Mouse (Mus musculus) T-helper 1 cell (primary cell): ENCODE data around the gene Rab3b.
"Not testable (repeated sequence)": the region's sequence is repeated elsewhere in the genome, so short reads cannot be mapped to it uniquely, and the experiment has no call there.

Experiments
- in situ Hi-C: fragments of 300-600 bp; cut with MboI, MseI; formaldehyde crosslinking; loops from one replicate; pipeline ENCODE4 v1.15.1; 2025; ENCODE audit warnings: high pct_unique_total_duplicates

The Rab3b gene

DNA sequence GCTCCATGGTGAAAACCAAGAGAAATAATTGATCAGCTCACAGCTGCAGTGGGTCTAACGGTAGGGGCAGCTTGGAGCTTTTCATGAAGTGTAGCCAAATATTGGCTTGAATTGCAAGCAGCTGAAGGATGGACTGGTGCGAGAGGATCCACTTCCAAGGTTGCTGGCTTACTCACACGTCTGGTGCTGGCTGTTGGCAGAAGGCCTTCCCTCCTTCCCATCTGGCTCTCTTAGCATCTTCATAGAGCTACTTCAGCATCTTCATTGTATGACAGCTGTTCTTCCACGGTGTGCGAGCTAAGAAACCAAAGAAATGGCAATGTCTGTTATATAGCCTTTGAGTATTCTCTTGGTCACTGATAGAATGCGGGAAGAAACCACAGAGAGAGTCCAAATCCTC is 12.0 kb downstream of the Rab3b start:
- in situ Hi-C loops, result loop anchor here (10.0 kb wide), 1 partner anchor 456 kb away; no protein-coding TSS in a partner anchor

GRCm38 (mm10) chr4:108900421-108900820 is 21.6 kb downstream of the Rab3b start:
- in situ Hi-C loops, result no loop called here

GRCm38 (mm10) chr4:108902886-108903285 is 24.0 kb downstream of the Rab3b start:
- in situ Hi-C loops, result no loop called here

DNA sequence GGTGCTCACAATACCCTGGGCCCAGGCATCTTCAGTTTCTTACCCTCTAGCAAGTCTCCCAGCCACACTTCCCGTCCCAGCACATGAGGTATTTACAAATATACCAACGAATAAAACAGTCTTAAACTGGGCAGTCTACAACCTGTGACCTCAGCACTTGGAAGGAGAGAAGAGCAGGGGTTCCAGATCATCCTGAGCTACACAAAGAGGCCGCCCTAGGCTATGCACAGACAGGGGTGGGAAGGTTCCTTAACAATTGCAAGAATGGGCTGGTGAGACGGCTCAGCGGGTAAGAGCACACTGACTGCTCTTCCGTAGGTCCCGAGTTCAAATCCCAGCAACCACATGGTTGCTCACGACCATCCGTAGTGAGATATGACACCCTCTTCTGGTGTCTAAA is 24.5 kb downstream of the Rab3b start:
- in situ Hi-C loops, result no loop called here

DNA sequence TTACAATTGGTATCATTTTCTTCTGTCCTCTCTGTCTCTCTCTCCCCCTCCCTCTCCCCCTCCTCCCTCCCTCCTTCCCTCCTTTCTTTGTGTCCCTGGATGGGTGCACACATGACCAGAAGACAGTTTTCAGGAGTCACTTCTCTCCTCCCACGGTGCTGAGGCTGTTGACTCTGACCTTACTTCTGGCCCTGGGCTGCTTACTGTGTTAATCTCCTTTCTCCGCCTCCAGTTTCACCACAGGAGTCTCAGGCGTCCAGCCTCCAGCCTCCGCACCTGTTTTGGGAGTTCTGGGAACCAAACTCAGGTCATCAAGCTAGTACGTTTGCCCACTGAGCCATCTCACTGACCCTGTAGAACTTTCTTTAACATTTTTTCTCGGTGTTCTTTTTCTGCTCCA is 25.2 kb downstream of the Rab3b start:
- in situ Hi-C loops, result no loop called here

- in situ Hi-C loops, result no loop called here
These were observed 25.9 kb downstream of the Rab3b start for GRCm38 (mm10) chr4:108904790-108905189.

GRCm38 (mm10) chr4:108905859-108906258 is 27.0 kb downstream of the Rab3b start:
- in situ Hi-C loops, result no loop called here

DNA sequence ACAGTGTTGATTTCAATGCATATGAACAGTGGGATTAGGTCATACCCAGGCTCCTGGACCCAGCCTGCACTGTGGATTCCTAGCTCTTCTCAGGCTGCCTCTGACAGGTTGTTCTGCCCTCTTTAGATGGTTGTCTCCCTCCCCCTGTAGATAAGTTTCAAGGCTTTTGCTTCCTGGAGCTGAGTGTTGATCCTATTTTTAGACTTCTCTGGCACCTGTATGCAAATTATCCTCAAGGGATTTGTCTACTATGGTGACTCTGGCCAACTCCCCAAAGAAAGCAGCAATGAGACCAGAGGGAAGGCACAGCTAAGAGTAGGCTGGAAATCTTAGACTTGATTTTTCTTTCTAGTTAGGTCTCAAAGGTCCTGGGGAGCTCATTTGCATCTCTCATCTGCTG is 28.6 kb downstream of the Rab3b start:
- in situ Hi-C loops, result no loop called here

GRCm38 (mm10) chr4:108909872-108910425 is 31.1 kb downstream of the Rab3b start:
- in situ Hi-C loops, result no loop called here

DNA sequence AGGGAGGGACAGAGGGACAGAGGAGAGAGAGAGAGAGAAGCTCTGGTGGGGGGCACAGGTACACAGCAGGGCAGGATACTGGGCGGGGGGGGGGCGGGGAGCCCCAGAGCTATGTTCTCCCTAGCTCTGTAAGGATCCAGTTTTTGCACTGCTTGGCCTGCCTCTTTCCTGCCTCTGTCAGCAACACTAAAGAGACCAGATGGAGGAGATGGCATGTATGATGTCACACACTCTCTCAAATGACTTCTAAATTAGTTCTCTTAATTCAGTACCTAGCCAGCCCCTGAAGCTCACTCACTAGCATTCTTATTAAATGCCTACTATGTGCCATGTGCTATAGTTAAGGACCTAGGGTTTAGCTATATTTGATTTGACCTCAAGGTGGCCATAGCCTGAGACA is 33.0 kb downstream of the Rab3b start:
- in situ Hi-C loops, result no loop called here

- in situ Hi-C loops, result no loop called here
These were observed 34.3 kb downstream of the Rab3b start for GRCm38 (mm10) chr4:108913180-108913579.

DNA sequence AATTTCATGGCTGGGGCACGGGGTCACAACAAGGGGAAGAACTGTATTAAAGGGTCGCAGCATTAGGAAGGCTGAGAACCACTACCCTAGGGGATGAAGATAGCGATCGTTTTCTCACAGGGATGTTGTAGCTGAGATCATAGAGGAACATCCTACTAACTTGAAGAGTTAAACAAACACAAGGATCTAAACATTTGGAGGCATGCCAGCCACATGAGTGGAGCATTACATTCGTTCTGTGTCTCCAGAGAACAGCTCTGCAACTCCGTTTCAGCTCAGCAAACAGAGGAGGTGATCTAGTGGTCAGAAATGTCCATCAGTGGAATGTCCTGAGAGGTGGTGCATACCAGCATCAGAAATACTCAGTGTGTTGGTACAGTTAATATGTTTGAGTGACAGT is 35.5 kb downstream of the Rab3b start:
- in situ Hi-C loops, result no loop called here

DNA sequence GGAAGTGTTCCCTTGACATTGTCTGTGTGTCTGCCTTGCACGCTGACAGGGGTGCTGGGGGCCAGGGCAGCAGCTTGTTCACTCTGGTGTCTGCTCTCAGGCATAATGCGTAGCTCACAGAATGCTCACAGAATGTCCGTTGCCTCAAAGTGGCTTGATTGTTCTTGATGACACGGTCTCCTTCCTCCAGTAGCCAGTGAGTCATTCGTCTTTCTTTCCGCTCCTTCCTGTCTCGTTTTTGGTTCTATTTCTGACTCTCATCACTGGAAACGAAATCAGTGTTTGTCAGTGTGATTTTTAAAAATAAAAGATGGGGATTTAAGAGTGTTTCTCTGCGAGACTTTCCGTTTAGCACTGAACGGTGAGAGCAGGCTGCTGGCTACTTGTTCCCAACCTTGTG is 36.2 kb downstream of the Rab3b start:
- in situ Hi-C loops, result no loop called here

GRCm38 (mm10) chr4:108917654-108918053 is 38.8 kb downstream of the Rab3b start:
- in situ Hi-C loops, result no loop called here

DNA sequence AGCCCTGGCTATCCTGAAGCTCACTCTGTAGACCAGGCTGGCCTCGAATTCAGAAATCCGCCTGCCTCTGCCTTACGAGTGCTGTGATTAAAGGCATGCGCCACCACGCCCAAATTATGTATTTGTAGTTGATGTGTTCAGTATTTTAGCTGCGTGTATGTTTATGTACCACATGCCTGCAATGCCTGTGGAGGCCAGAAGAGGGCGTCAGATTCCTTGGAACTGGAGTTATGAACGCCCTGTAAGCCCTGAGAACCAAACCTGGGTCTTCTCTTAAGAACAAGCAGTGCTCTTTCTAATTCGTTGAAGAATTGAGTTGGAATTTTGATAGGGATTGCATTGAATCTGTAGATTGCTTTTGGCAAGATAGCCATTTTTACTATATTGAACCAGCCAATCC is 49.1 kb downstream of the Rab3b start:
- in situ Hi-C loops, result not testable (repeated sequence)

DNA sequence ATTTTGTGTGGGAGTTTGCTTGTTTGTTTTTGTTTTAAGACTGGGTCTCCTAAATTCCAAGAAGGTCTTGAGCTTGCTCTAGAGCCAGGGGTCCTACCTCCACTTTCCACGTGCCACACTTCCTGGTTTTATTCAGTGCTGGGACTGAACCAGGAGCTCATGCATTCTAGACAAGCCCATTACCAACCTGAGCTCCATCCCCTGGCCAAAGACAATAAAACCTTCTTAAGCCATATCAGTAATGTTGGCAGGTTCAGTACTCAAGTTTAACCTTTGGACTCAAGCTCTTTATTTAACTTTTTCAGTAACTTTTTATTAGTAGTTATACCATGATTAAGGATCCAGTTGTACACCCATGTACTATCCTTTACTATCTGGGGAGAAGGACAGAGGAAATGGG is 54.3 kb downstream of the Rab3b start:
- in situ Hi-C loops, result no loop called here

DNA sequence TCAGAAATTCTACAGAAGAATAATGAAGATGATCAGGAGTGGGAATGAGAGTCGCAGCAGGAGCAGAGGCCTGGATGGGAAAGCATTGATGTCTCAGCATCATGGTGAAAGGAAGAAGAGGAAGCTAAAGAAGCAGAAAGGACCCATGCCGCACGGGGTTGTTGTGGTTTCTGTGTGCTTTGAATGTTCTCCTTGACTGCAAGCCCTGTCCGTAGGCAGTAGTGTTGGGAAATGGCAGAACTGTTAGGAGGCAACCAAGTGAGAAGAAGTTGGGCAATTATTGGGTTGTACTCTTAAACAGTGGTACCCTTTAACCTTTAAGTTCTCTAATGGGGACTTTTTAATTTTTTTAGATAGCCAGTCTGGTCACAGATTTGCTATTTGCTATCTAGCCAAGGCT is 56.0 kb downstream of the Rab3b start:
- in situ Hi-C loops, result no loop called here

- in situ Hi-C loops, result no loop called here
These were observed 59.2 kb downstream of the Rab3b start for GRCm38 (mm10) chr4:108937848-108938771.

DNA sequence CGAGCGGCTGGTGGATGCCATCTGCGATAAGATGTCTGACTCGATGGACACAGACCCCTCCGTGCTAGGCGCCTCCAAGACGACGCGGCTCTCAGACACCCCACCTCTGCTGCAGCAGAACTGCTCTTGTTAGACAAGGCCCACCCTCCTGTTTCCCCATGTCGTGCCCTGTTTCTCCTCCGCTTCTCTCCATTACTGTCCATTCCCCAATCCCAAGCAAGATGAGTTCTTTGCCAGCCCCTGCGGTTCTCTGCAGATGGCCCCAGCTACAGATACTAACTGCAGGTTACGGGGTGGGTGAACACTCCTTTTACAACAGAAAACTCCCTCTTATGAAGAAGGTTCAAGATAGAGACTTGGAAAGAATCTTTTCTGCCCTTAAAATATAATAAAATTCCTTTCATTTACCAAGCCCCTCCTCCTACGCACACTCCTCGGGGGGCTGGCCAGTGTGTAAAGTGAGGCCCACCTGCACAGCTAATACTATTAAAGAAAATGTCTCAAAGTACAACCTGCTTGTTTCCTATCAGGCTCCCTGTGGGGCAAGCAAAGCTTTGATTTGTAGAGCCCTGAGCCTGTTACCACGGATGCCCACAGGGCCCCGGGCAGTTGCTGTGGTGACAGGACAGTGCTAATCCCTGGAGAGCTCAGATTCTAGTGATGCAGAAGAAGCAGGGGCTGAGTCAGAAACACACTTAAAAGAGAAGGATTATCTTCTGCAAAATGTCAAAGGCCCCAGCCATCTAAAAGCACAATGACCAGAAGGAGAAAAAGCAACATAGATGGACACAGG is 62.0 kb downstream of the Rab3b start:
- in situ Hi-C loops, result no loop called here

- in situ Hi-C loops, result no loop called here
These were observed 63.3 kb downstream of the Rab3b start for GRCm38 (mm10) chr4:108942171-108942570.

- in situ Hi-C loops, result no loop called here
These were observed 64.3 kb downstream of the Rab3b start for GRCm38 (mm10) chr4:108942986-108943720.

DNA sequence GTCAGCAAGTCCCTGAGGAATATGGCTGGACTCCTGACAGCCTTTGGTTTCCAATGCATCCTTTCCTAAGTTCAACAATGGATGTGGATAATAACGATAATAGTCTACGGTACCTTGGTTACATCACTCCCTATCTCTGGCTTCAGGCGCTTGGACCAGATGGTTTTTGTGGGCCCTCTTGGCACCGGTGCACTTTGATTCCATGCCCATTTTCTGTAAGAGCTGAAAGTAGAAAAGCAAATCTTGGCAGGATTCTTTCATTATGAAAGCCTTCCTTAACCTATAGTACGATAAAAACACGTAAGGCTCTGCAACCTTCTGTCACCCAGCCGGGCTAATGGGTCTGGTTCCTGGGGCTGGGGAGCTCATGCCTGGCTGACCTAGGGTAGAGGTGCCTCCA is 70.3 kb downstream of the Rab3b start:
- in situ Hi-C loops, result no loop called here
